In genomic region chr6:4505158-4505997, GRCm38 (mm10) we compare ENCODE assay signal across 8 mouse cellular contexts. TPM values are rescaled to one million over a fixed set of nuclear protein-coding genes. Genes with fewer than 3 reads are reported as not detected.
A peak's percentile ranks its signal among the peaks of the same experiment; 100 is the strongest.
DNase-seq lines count a peak whose midpoint lies in the region; ATAC-seq and TF ChIP-seq lines count a peak whose summit lies in the region.

No protein-coding gene starts in this region.

- H3K36me3 ChIP-seq in hindbrain, embryonic 16.5 days (ENCODE audit: control insufficient read depth, insufficient read depth, low read length) = no peaks in the 10 kb centered on the region
- H3K36me3 ChIP-seq in liver, embryonic 13.5 days = no peaks in the 10 kb centered on the region
- H3K36me3 ChIP-seq in neural tube, embryonic 12.5 days = no peaks in the 10 kb centered on the region

- H3K27me3 ChIP-seq in hindbrain, embryonic 16.5 days (replicated peaks; ENCODE audit: control insufficient read depth, insufficient read depth, low read length) = peaks cover 7% of the 10 kb centered on the region; the same call in 1 of the 2 replicates
- H3K27me3 ChIP-seq in liver, embryonic 13.5 days = peaks cover 9% of the 10 kb centered on the region; the same call in 1 of the 2 replicates
- H3K27me3 ChIP-seq in neural tube, embryonic 12.5 days (replicated peaks) = no peaks in the 10 kb centered on the region; the same call in 1 of the 2 replicates

- H3K4me3 ChIP-seq in hindbrain, embryonic 16.5 days (ENCODE audit: low read length) = peak overlapping the region; percentile 38
- peak overlapping the region; percentile 42 for H3K4me3 ChIP-seq in liver, embryonic 13.5 days (replicated peaks)
- peak overlapping the region; percentile 33 for H3K4me3 ChIP-seq in neural tube, embryonic 12.5 days

- intact Hi-C loops in gastrocnemius, postnatal 14 days (cut with DNase I; ENCODE audit: low total_unique reads) = no loop called here

- no peaks in the 10 kb centered on the region for H3K9me3 ChIP-seq in hindbrain, embryonic 16.5 days (ENCODE audit: control insufficient read depth, low read length)
- no peaks in the 10 kb centered on the region for H3K9me3 ChIP-seq in liver, embryonic 13.5 days (replicated peaks)
- no peaks in the 10 kb centered on the region for H3K9me3 ChIP-seq in neural tube, embryonic 12.5 days

- H3K4me1 ChIP-seq in hindbrain, embryonic 16.5 days (ENCODE audit: control insufficient read depth, insufficient read depth, low read depth, low read length) = peaks cover 8% of the 10 kb centered on the region
- H3K4me1 ChIP-seq in liver, embryonic 13.5 days (replicated peaks) = 0 out of 2 replicates have a peak, but pooled peaks cover 7% of the 10 kb centered on the region
- H3K4me1 ChIP-seq in neural tube, embryonic 12.5 days = peaks cover 10% of the 10 kb centered on the region

- H3K4me2 ChIP-seq in hindbrain, embryonic 16.5 days (ENCODE audit: low read length) = peak overlapping the region; percentile 63
- H3K4me2 ChIP-seq in liver, embryonic 13.5 days = peak overlapping the region; percentile 61
- peak overlapping the region; percentile 73 for H3K4me2 ChIP-seq in neural tube, embryonic 12.5 days (replicated peaks)

- no peak overlapping the region for H3K27ac ChIP-seq in hindbrain, embryonic 16.5 days (ENCODE audit: low read depth, low read length)
- no peak overlapping the region for H3K27ac ChIP-seq in liver, embryonic 13.5 days
- no peak overlapping the region for H3K27ac ChIP-seq in neural tube, embryonic 12.5 days

- no peak for TF ChIP-seq POLR2A in brain, embryonic 14.5 days (IDR thresholded peaks at IDR 0.05; ENCODE audit: borderline replicate concordance, extremely low read depth, insufficient read depth, insufficient read length, poor library complexity, severe bottlenecking)

- peak overlapping the region; percentile 3; the same call in 1 of the 2 replicates for H3K9ac ChIP-seq in hindbrain, embryonic 16.5 days (ENCODE audit: low read depth, low read length)
- H3K9ac ChIP-seq in liver, embryonic 13.5 days = peak overlapping the region; percentile 49; the same call in 1 of the 2 replicates
- H3K9ac ChIP-seq in neural tube, embryonic 12.5 days = peak overlapping the region; percentile 13; the same call in 1 of the 2 replicates

- peak; percentile 80 for ATAC-seq in hindbrain, embryonic 16.5 days
- peak; percentile 50; the same call in 1 of the 2 replicates for ATAC-seq in liver, embryonic 13.5 days (ENCODE audit: low read depth)
- peak; percentile 80 for ATAC-seq in neural tube, embryonic 12.5 days (ENCODE audit: low FRiP score, low read depth)
- no peak for ATAC-seq in inflammation-experienced regulatory T-cells, adult 6 months

- peak; percentile 97 for DNase-seq in 3T3-L1 (ENCODE audit: low read depth, low spot score)
- peak; percentile 40 for DNase-seq in brain, embryonic 14.5 days (ENCODE audit: low read depth)
- DNase-seq in gastrocnemius, postnatal 14 days = peak; percentile 88
- no peak for DNase-seq in liver, embryonic 13.5 days
- DNase-seq in frontal cortex, postnatal 10 days (ENCODE audit: low spot score in 2 of 2) = no peak

- no peak for TF ChIP-seq CTCF in brain, embryonic 14.5 days (IDR thresholded peaks at IDR 0.05; ENCODE audit: borderline replicate concordance, extremely low read depth, insufficient read depth, insufficient read length)

- WGBS in hindbrain, embryonic 16.5 days = under 1% methylated on average over 29 of the region's 31 CpGs
- WGBS in liver, embryonic 13.5 days (ENCODE audit: insufficient replicate concordance) = 3% methylated on average over 31 of the region's 31 CpGs
- WGBS in neural tube, embryonic 12.5 days = 2% methylated on average over 31 of the region's 31 CpGs

RNA-seq across cellular contexts. Expression of gene Col1a2, which starts 0.8 kb away (rescaled TPM):
- polyA plus RNA-seq in brain, embryonic 14.5 days (2012; rRNA removed) = 66.5 and 187 TPM in 2 replicates
- 1,000 to 10,000 TPM; 2,080 to 2,296 TPM for total RNA-seq in gastrocnemius, postnatal 14 days (2021)
- 114 and 205 TPM in 2 replicates for polyA plus RNA-seq in hindbrain, embryonic 16.5 days (2015; fragmentation: Nextera tagmentation; extraction: Ambion mirVana)
- 53.7 and 54.3 TPM in 2 replicates for polyA plus RNA-seq in liver, embryonic 13.5 days (2015; fragmentation: Nextera tagmentation; extraction: Ambion mirVana)
- polyA plus RNA-seq in neural tube, embryonic 12.5 days (2016; fragmentation: Nextera tagmentation; extraction: Ambion mirVana) = 202 and 212 TPM in 2 replicates
- polyA plus RNA-seq in inflammation-experienced regulatory T-cells, adult 6 months (2017; shearing (Covaris generic)) = under 1 TPM in 2 of 3 experiments, not detected in 1; 0.15 to 0.16 TPM

Comparison
In these comparisons a context has a peak if more than half of its experiments do, and no peak if none do; other contexts are left out.
1. DNase-seq: peak in 3T3-L1 (single experiment), brain, embryonic 14.5 days (single experiment) and gastrocnemius, postnatal 14 days (single experiment); none in liver, embryonic 13.5 days (single experiment) and frontal cortex, postnatal 10 days (0 of 2).
2. RNA of gene Col1a2, which starts 0.8 kb away (polyA plus RNA-seq): 202 to 212 TPM in neural tube, embryonic 12.5 days, 66.5 to 187 TPM in brain, embryonic 14.5 days, 114 to 205 TPM in hindbrain, embryonic 16.5 days and 53.7 to 54.3 TPM in liver, embryonic 13.5 days; 0.15 to 0.16 TPM in inflammation-experienced regulatory T-cells, adult 6 months; every median in the first group is over 10 times any median in the second.
3. Peak in every context shown above with its lines, with median percentiles within 50 percentile points of each other: H3K4me2 ChIP-seq, H3K4me3 ChIP-seq and H3K9ac ChIP-seq.